Mouse (Mus musculus): Measurements from ENCODE around the gene Gdpgp1.
A peak's percentile ranks its signal among the peaks of the same experiment; 100 is the strongest.

Gdpgp1 gene

GRCm38 (mm10) chr7:80232489-80233029, at the start of gene Gdpgp1, which contains the start of gene Cib1:
Gene Gdpgp1 (plus strand): TSS chr7:80232865.
Gene Cib1 (minus strand): TSS chr7:80232813.
- peak; percentile 95 to 98 for DNase-seq (ENCODE audit: low spot score in 2 of 2)

- DNase-seq (ENCODE audit: low spot score in 2 of 2), result no peak
These were observed 49.2 kb upstream of the Gdpgp1 start for GRCm38 (mm10) chr7:80183466-80183865.

- no peak for DNase-seq (ENCODE audit: low spot score in 2 of 2)
These were observed 48.7 kb upstream of the Gdpgp1 start for GRCm38 (mm10) chr7:80183969-80184368.

DNA sequence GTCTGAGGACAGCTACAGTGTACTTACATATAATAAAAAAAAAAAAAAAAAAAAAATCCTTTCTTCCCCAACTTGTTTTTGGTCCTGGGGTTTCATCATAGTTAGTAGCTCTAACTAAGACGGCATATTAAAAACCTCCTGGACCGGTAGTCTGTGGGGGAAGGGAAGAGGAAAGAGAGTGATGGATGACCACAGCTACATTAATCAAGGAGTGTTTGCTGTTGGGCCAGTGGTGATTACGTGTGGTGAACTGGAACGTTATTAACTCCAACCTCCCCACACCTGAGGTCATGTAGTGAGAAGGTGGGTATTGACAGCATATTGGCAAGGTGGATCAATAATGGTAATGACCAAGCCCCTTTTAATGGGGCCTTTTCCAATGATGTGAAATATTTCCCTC, 48.1 kb upstream of the Gdpgp1 start:
- no peak for DNase-seq (ENCODE audit: low spot score in 2 of 2)

DNA sequence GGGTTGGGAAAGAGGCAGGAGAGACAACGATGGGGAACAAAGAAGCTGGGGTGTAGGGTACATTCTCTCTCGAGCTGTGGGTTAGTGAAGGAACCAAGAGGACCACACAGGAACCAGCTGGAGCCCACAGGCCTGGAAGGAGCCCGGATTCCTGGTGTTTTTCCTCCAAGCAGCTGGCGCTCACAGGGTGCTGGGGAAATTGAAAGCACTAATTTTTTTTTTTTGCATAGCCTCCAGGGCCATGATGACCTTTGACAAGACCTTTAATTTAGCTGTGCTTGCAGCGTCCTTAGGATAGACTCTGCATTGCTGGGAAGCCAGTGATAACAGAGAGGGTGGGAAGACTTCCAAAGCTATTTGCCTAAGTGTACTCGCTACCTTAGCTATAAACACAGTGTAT, 47.7 kb upstream of the Gdpgp1 start:
- DNase-seq (ENCODE audit: low spot score in 2 of 2), result no peak

DNA sequence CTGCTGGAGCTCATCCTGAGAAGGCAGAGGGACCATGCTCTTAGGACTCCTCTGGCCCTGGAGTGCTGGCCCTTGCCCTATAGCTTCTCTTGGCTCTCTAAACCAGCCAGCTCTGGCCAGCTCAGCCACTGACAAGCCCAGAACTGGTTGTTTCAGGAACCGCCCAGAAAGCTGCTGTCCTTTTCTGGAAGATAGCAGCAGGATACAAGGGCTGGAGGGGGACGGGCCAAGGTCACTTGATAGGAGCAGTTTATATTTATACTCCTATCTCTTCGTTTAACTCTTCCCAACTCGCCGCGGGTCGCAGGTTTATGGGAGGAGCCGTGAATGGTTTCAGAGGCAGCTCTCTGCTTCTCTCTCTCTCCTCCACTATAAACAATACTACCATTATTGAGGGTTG, 46.6 kb upstream of the Gdpgp1 start:
- peak in 1 of 2 experiments; percentile 52 for DNase-seq (ENCODE audit: low spot score in 2 of 2)

- peak; percentile 88 to 90 for DNase-seq (ENCODE audit: low spot score in 2 of 2)
These were observed 46.0 kb upstream of the Gdpgp1 start, which contains the start of gene Sema4b for GRCm38 (mm10) chr7:80186531-80187296. Gene Sema4b (plus strand): TSS chr7:80186841.

DNA sequence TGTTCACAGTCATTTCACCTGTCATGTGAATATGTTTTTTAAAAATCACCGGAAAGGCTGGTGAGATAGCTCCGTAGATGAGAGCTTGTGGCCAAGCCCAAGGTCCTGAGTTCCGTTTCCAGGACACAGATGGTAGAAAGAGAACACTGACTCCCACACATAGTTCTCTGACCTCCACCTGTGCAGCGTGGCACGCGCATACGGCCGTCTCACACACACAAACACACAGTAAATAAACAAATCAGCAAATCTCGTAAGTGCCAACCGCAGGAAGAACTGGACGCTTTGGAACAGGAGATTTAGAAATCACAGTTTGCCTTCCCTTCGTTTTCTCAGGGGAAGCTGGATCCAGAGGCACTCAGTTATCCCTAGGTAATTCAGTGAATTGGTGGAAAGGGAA, 45.2 kb upstream of the Gdpgp1 start:
- no peak for DNase-seq (ENCODE audit: low spot score in 2 of 2)

DNA sequence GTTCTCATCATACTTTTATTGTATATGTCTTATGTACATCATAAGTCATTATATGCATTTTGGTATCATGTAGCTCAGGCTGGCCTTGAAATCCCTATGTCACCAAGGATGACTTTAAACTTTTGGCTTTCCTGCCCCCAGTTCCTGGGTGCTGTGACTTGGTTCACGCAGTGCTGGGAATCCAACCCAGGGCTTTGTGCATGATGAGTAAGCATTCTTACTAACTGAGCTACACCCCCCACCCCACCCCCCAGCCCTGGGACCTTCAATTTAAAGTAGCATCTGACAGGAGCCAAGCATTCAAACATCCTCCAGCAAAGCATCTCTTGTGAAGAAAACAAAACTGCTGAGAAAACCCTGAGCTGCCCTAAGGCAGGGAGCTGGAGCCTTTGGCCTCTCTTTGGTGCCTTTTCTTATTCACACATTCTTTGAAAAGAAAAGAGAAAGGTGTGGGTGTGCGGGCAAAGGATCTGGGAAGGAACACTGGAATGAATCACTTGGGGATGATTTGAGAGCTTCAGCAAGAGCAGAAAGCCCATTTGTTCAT, 44.0 kb upstream of the Gdpgp1 start:
- no peak for DNase-seq (ENCODE audit: low spot score in 2 of 2)

- no peak for DNase-seq (ENCODE audit: low spot score in 2 of 2)
These were observed 43.3 kb upstream of the Gdpgp1 start for GRCm38 (mm10) chr7:80189147-80189933.

DNA sequence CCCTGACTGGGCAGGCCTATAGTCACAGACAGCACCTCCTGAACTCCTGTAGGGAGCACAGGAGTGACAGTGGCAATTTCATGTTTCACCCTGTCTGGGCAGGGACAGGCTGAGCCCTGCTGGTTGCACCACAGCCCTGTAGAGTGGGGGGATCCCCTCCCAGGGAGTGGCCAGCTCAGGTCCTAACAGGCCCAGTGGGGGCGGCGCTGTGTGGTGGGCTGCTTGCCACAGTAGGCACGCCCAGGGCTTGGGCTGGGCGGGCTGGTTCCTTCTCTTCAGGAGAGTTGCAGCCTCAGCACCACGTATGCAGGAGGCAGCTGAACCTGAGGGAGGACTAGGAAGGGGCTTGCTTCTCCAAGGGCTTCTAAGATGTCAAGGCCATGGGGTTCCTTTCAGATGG, 41.2 kb upstream of the Gdpgp1 start:
- DNase-seq (ENCODE audit: low spot score in 2 of 2), result peak; percentile 76 to 80

DNA sequence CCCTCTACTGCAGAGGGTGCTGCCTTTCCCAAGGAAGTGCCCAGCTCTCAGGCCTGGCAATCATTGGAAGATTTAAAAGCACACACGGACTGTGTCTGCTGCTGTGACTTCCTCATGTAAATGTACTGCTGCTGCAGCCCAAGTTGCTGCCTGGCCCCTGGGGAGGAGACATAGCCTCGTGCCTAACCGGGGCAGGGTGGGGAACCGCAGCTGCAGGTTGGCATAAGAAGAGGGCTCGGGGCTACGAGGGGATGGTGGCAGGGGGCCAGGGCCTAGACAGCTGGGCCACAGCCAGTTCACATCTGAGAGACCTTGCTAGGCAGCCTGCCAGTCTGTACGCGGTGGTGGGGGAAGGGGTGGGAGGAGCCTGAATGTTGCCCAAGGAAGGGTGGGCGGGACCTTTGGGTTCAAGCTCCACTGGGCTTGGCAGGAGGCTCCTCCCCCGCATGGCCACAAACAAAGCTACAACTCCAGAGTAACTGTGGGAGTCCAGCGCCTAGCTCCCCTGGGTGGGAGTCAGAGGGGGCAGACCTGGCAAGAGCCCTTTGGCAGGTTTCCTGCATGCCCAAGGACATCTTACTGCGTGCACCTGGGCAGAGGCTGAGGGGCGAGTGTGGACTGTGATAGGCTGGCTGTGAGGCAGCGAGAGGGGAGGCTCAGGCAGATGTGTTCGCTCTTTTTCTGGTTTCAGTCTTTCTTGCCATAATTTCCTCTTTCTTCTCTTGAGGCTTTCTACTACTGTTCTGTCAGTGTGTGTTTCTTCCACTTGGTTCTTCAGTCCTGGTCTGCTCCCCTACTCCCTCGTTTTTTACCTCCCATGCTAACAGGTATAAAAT, 40.2 kb upstream of the Gdpgp1 start:
- peak; percentile 84 to 85 for DNase-seq (ENCODE audit: low spot score in 2 of 2)

- no peak for DNase-seq (ENCODE audit: low spot score in 2 of 2)
These were observed 38.5 kb upstream of the Gdpgp1 start for GRCm38 (mm10) chr7:80193941-80194739.

GRCm38 (mm10) chr7:80195146-80195545, 37.5 kb upstream of the Gdpgp1 start:
- DNase-seq (ENCODE audit: low spot score in 2 of 2), result no peak

- DNase-seq (ENCODE audit: low spot score in 2 of 2), result no peak
These were observed 36.9 kb upstream of the Gdpgp1 start for GRCm38 (mm10) chr7:80195576-80196263.

GRCm38 (mm10) chr7:80197371-80197770, 35.3 kb upstream of the Gdpgp1 start:
- no peak for DNase-seq (ENCODE audit: low spot score in 2 of 2)

DNA sequence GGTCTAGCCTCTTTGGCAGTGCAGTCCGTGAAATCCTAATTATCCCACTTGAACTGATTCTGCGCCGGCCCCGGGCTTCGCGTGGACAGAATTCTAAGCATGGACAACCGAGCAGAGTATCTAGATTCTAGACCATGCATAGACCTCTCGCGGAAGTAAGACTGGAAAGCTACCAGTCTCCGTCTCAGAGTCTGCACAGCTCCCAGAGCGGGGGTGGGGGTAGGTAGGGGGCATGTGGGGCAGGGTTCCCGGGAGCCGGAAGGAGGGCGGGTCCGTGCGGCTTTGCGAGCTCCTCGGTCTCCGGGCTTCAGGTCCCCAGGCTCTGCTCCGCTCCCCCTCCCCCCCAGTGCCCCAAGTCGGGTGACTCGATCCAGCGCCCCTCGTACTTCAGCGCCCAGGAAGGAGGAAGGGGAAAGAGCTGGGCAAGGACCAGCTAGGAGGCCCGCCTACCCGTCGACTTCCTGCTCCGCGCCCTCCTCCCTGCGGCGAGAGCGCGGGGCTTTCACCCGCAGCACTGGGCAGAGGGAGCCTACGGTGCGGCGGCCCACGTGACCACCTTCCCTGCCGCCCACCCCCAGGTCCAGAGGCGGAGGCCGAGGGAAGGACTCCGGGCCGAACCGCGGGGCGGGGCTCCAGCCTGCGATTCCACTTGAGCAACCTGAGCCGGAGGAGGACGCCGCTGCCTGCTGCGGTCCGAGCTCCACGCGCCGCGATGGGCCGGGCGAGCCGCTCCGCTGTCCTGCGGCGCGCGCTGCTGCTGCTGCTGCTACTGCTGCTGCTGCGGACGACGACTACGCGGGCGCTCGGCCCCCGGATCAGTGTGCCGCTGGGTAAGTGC, 34.5 kb upstream of the Gdpgp1 start:
- DNase-seq (ENCODE audit: low spot score in 2 of 2), result peak; percentile 85 to 86

DNA sequence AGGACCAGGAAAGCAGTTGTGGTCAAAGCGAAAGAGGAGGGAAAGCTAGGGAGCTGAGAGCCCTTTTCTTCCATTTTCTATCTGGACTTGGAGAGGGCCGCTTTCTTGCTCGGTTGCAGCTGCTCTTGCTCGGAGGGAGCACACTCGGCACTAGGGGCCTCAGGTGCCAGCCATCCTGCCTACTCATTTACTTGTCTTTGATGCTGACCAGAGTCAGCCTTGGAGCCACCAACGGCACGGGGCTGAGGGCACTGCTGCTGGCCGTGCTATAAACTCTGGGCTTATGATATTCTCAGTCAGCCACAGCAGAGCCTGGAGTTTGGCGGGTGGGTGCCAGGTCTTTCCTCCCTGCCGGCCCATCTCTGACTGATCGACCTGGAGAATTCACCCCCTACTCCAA, 33.8 kb upstream of the Gdpgp1 start:
- no peak for DNase-seq (ENCODE audit: low spot score in 2 of 2)

DNA sequence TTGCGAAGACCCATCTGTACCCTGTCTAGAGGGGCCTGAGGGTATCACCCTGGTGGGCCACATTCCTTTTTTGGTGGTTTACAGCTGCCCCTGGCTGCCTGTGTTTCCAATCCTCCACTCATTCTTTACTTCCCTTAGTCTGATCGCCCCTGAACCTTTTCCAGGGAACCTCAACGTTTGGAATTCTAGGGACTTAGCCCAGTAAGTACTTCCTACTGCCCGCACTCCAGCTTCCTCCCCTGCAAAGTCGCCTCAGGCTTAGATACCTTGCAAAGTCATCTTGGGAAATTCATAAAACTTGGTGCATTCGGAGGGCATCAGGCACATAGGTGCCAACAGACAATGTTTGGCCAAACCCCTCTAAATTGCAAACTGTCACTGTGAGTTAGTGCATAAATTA, 33.4 kb upstream of the Gdpgp1 start:
- DNase-seq (ENCODE audit: low spot score in 2 of 2), result no peak
